Mouse (Mus musculus): ENCODE results near the gene Cux2. TPM values are rescaled to one million over a fixed set of nuclear protein-coding genes. Genes with fewer than 3 reads are reported as not detected.
"Not testable (repeated sequence)": the region's sequence is repeated elsewhere in the genome, so short reads cannot be mapped to it uniquely, and the experiment has no call there.

Gene Cux2
- polyA plus RNA-seq, 1 experiment from 2014 or later, result 14.0 TPM

- peak overlapping the region; percentile 69 for H3K4me2 ChIP-seq
- H3K36me3 ChIP-seq (replicated peaks), result peaks cover 22% of the 10 kb centered on the region
- WGBS, result under 1% methylated on average over 17 of the region's 17 CpGs
- no peaks in the 10 kb centered on the region for H3K9me3 ChIP-seq
- peaks cover 34% of the 10 kb centered on the region for H3K4me1 ChIP-seq
- peak overlapping the region; percentile 80 for H3K9ac ChIP-seq
- H3K4me3 ChIP-seq (replicated peaks), result peak overlapping the region; percentile 92
- peak overlapping the region; percentile 70 for H3K27ac ChIP-seq
- peaks cover 34% of the 10 kb centered on the region for H3K27me3 ChIP-seq
- no peak for ATAC-seq (ENCODE audit: low FRiP score)
Observed at GRCm38 (mm10) chr5:121848035-121848519, 201.8 kb downstream of the Cux2 start.

DNA sequence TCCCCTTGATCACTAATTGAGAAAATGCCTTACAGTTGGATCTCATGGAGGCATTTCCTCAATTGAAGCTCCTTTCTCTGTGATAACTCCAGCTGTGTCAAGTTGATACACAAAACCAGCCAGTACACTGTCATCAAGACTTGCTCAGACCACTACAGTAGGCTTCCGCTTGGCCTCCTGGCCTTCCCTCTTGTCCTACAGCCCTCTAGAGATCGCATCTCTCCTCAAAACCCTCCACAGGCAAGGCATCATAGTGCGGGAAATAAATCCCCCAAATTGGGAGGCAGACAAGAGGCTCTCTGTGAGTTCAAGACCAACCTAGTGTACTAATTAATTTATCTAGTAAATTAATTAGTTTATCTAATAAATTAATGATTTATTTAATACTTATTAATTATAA lies 202.6 kb downstream of the Cux2 start:
- not testable (repeated sequence) for H3K9me3 ChIP-seq; H3K4me3 ChIP-seq (replicated peaks); ATAC-seq (ENCODE audit: low FRiP score); H3K27ac ChIP-seq; H3K4me2 ChIP-seq; H3K9ac ChIP-seq
- WGBS, result 80% methylated on average over 3 of the region's 3 CpGs
- Histone ChIP-seq H3K27me3 (peaks cover 40% of the 10 kb centered on the region), H3K36me3 (replicated peaks) (peaks cover 14% of the 10 kb centered on the region), H3K4me1 (peaks cover 41% of the 10 kb centered on the region)

DNA sequence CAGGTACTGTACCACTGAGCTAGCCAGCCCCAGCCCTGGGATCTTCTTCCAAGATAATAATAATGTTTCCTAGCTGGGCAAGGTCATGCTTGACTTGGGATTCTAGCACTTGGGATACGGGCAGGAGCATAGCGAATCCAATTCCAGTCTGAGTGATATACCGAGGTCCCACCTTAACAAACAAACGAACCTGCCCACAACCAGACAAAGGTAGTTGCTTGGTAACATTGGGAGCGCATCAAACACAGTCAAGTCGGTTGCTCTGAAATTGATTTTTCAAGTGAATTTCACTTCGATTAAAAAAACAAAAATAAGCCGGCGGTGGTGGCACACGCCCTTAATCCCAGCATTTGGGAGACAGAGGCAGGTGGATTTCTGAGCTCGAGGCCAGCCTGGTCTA lies 203.6 kb downstream of the Cux2 start:
- Histone ChIP-seq H3K9ac (no peak overlapping the region), H3K4me3 (replicated peaks) (no peak overlapping the region), H3K4me2 (no peak overlapping the region), H3K9me3 (no peaks in the 10 kb centered on the region), H3K36me3 (replicated peaks) (peaks cover 4% of the 10 kb centered on the region), H3K4me1 (peaks cover 38% of the 10 kb centered on the region), H3K27ac (no peak overlapping the region), H3K27me3 (peaks cover 49% of the 10 kb centered on the region)
- WGBS, result 84% methylated on average over 11 of the region's 11 CpGs
- no peak for ATAC-seq (ENCODE audit: low FRiP score)

GRCm38 (mm10) chr5:121845361-121845760 lies 204.5 kb downstream of the Cux2 start:
- no peak overlapping the region for H3K27ac ChIP-seq
- no peaks in the 10 kb centered on the region for H3K9me3 ChIP-seq
- ATAC-seq (ENCODE audit: low FRiP score), result no peak
- no peak overlapping the region for H3K4me3 ChIP-seq (replicated peaks)
- no peak overlapping the region for H3K4me2 ChIP-seq
- 39% methylated on average over 4 of the region's 4 CpGs for WGBS
- no peaks in the 10 kb centered on the region for H3K36me3 ChIP-seq (replicated peaks)
- H3K9ac ChIP-seq, result no peak overlapping the region; the same call in 1 of the 2 replicates
- H3K27me3 ChIP-seq, result peaks cover 55% of the 10 kb centered on the region
- H3K4me1 ChIP-seq, result peaks cover 29% of the 10 kb centered on the region

DNA sequence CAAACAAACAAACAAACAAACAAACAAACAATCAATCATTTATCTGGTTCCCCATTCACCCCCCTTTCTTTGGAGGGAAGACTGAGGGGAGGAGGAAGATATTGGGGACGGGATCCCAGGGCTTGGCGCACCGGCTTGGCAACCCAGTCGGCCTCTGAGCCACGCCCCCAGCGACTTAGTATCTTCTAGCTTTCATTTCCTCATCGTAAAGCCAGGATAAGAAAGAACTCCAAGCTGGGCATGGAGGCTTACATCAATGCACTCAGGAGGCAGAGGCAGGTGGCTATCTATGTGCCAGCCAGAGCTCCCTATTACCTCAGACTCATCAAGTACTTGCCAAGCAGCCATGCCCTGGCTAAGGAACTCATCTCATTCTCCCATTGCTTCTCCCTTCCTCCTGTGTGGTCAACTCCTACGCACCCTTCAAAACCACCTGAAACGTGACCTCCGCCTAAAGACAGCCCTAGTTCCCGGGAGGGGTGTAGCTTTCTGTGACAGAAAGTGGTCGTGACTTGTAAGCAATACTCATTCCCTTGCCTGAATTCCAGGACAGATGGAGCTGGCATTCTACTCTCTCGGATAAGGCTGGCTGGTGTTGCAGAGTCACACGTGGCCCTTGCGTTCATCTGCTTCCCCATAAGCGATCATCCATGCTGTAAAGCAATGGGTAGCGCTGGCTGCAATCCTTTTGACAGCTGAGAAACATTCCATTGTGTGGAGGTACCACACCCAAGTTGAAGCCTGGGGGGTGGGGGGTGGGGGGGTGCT lies 206.6 kb downstream of the Cux2 start:
- peaks cover 26% of the 10 kb centered on the region for H3K4me1 ChIP-seq
- H3K27ac ChIP-seq, result no peak overlapping the region
- H3K9me3 ChIP-seq, result no peaks in the 10 kb centered on the region
- H3K27me3 ChIP-seq, result peaks cover 72% of the 10 kb centered on the region
- no peaks in the 10 kb centered on the region for H3K36me3 ChIP-seq (replicated peaks)
- no peak for ATAC-seq (ENCODE audit: low FRiP score)
- peak overlapping the region; percentile 45 for H3K4me3 ChIP-seq (replicated peaks)
- peak overlapping the region; percentile 84 for H3K4me2 ChIP-seq
- WGBS, result 16% methylated on average over 17 of the region's 17 CpGs
- 0 out of 2 replicates have a peak overlapping the region, but pooled peaks have one; percentile 52 for H3K9ac ChIP-seq

DNA sequence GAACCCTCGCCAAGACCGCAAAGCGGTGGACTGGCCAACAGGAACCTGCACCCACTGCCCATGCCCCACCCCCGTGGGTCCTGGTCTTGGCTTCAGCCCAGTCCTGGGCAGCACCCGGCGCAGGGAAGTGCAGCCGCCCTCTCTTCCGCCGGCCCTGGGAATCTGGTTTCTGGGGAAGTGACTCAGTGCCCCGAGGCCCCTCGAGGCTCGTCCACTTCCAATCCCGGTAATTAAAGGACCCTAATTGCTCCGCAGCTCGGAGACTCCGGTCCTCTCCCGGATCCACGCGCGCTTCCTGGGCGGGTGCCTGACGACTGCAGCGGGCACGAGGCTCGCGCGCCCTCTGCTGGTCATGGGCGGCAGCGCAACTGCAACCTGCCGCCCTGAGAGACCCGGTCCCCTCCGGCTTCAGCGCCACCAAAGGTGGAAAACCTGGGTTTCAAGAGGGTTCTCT lies 207.2 kb downstream of the Cux2 start:
- Histone ChIP-seq H3K9me3 (no peaks in the 10 kb centered on the region), H3K4me2 (peak overlapping the region; percentile 84), H3K9ac (peak overlapping the region; percentile 52), H3K4me1 (peaks cover 26% of the 10 kb centered on the region), H3K4me3 (replicated peaks) (peak overlapping the region; percentile 45), H3K36me3 (replicated peaks) (no peaks in the 10 kb centered on the region), H3K27ac (no peak overlapping the region), H3K27me3 (peaks cover 78% of the 10 kb centered on the region)
- WGBS, result under 1% methylated on average over 33 of the region's 33 CpGs
- peak; percentile 70 for ATAC-seq (ENCODE audit: low FRiP score)

DNA sequence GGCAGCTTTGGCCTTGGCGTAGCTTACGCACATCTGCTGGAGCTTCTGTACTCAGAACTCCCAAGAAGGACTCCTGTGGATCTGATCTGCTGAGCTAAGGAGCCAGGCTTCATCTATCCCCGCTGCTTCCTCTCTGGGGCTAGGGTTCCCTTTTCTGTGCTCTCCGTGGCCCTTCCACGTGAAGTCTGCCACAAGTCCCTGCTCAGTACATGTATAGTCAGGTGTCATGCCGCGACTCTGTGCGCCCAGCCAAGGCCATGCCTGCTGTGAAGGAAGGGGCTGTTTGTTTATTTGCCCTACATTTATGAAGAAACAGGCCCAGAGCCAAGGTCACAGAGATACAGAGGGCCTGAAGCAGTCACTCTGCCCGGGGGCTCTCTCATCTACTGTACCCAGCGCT lies 207.9 kb downstream of the Cux2 start:
- Histone ChIP-seq H3K9ac (no peak overlapping the region), H3K4me1 (peaks cover 32% of the 10 kb centered on the region), H3K27ac (no peak overlapping the region), H3K4me2 (no peak overlapping the region; the same call in 1 of the 2 replicates), H3K36me3 (replicated peaks) (no peaks in the 10 kb centered on the region), H3K27me3 (peaks cover 86% of the 10 kb centered on the region), H3K9me3 (no peaks in the 10 kb centered on the region), H3K4me3 (replicated peaks) (no peak overlapping the region)
- WGBS, result 49% methylated on average over 10 of the region's 10 CpGs
- no peak for ATAC-seq (ENCODE audit: low FRiP score)

DNA sequence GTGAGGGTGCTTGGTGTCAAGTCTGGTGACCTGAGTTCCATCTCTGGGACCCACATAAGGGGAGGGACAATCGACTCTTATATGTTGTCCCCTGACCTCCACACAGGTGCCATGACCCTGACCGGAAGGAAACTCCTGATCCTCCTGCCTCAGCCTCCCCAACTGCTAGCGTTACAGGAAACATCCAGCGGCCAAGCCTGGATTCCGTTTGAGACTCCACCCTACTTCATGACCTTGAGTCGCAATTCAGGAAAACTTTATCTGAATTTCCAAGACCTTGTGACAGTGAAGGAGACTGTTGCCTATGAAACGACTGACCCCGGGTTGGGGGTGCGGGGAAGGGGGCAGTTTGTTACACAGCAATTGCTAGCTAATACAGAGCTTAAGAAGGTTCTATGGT lies 208.4 kb downstream of the Cux2 start:
- H3K36me3 ChIP-seq (replicated peaks), result no peaks in the 10 kb centered on the region
- 93% methylated on average over 9 of the region's 9 CpGs for WGBS
- ATAC-seq (ENCODE audit: low FRiP score), result no peak

GRCm38 (mm10) chr5:121839128-121839473 lies 210.8 kb downstream of the Cux2 start:
- Histone ChIP-seq H3K9ac (peak overlapping the region; percentile 42), H3K4me2 (peak overlapping the region; percentile 90), H3K27ac (no peak overlapping the region), H3K4me1 (peaks cover 60% of the 10 kb centered on the region), H3K27me3 (peaks cover 86% of the 10 kb centered on the region), H3K9me3 (no peaks in the 10 kb centered on the region), H3K4me3 (replicated peaks) (peak overlapping the region; percentile 68), H3K36me3 (replicated peaks) (no peaks in the 10 kb centered on the region)
- ATAC-seq (ENCODE audit: low FRiP score), result no peak
- 30% methylated on average over 7 of the region's 7 CpGs for WGBS

More for the DNA sequence above, 208.4 kb downstream of the Cux2 start:
- Histone ChIP-seq H3K9me3 (no peaks in the 10 kb centered on the region), H3K27ac (no peak overlapping the region), H3K4me2 (no peak overlapping the region), H3K27me3 (peaks cover 86% of the 10 kb centered on the region), H3K4me1 (peaks cover 37% of the 10 kb centered on the region), H3K9ac (no peak overlapping the region), H3K4me3 (replicated peaks) (no peak overlapping the region)

- H3K9ac ChIP-seq, result peak overlapping the region; percentile 42
- peak overlapping the region; percentile 68 for H3K4me3 ChIP-seq (replicated peaks)
- no peaks in the 10 kb centered on the region for H3K36me3 ChIP-seq (replicated peaks)
- H3K27me3 ChIP-seq, result peaks cover 84% of the 10 kb centered on the region
- H3K27ac ChIP-seq, result no peak overlapping the region
- peaks cover 65% of the 10 kb centered on the region for H3K4me1 ChIP-seq
- WGBS, result under 1% methylated on average over 46 of the region's 46 CpGs
- H3K9me3 ChIP-seq, result no peaks in the 10 kb centered on the region
- no peak for ATAC-seq (ENCODE audit: low FRiP score)
- peak overlapping the region; percentile 90 for H3K4me2 ChIP-seq
Observed at GRCm38 (mm10) chr5:121838341-121839127, 211.4 kb downstream of the Cux2 start.

GRCm38 (mm10) chr5:121837441-121838340 lies 212.2 kb downstream of the Cux2 start, which contains the start of gene Sh2b3:
TSS of gene Sh2b3 (minus strand) at chr5:121837646.
- peak within 1 kb of the TSS; percentile 50; the same call in 1 of the 2 replicates for H3K27ac ChIP-seq
- peaks cover 78% of the 10 kb centered on the region for H3K27me3 ChIP-seq
- no peak; the same call in 1 of the 2 replicates for ATAC-seq (ENCODE audit: low FRiP score)

More at GRCm38 (mm10) chr5:121837441-121838340, 212.2 kb downstream of the Cux2 start, which contains the start of gene Sh2b3:
- Histone ChIP-seq H3K4me2 (peak within 1 kb of the TSS; percentile 90), H3K4me3 (replicated peaks) (peak within 1 kb of the TSS; percentile 68), H3K36me3 (replicated peaks) (no peaks in the 10 kb centered on the region), H3K9ac (peak within 1 kb of the TSS; percentile 74), H3K9me3 (no peaks in the 10 kb centered on the region), H3K4me1 (peaks cover 68% of the 10 kb centered on the region)
- under 1% methylated on average over 35 of the region's 35 CpGs for WGBS
